Mouse (Mus musculus) limb, embryonic 13.5 days (tissue): ENCODE results near the gene Rufy2. TPM values are rescaled to one million over a fixed set of nuclear protein-coding genes. Genes with fewer than 3 reads are reported as not detected.
A peak's percentile ranks its signal among the peaks of the same experiment; 100 is the strongest.
"Not testable (repeated sequence)": the region's sequence is repeated elsewhere in the genome, so short reads cannot be mapped to it uniquely, and the experiment has no call there.

Experiments used
- ATAC-seq: fragments of 200-750 bp; cut with Nextera tagmentation; 2 replicates; pipeline ENCODE4 v1.8.0; 2017; ENCODE audit warnings: low read depth, moderate number of reproducible peaks, moderate TSS enrichment; ENCODE audit not compliant: low FRiP score
- H3K27ac ChIP-seq: fragments of 300-500 bp; sonication (generic); 2 replicates; pipeline ENCODE4 v1.5.1; 2015; ENCODE audit warnings: inconsistent platforms, mild to moderate bottlenecking, moderate library complexity
- H3K27me3 ChIP-seq: fragments of 300-500 bp; sonication (generic); 2 replicates; pipeline ENCODE4 v1.6.1; 2015; ENCODE audit warnings: mild to moderate bottlenecking, inconsistent platforms
- H3K36me3 ChIP-seq: fragments of 300-500 bp; sonication (generic); 2 replicates; pipeline ENCODE4 v1.6.1; 2015; ENCODE audit warnings: inconsistent platforms, mild to moderate bottlenecking, moderate library complexity
- H3K4me1 ChIP-seq: fragments of 300-500 bp; sonication (generic); 2 replicates; pipeline ENCODE4 v1.6.1; 2015; ENCODE audit warnings: inconsistent platforms
- H3K4me2 ChIP-seq: fragments of 300-500 bp; sonication (generic); replicated peaks from 2 replicates; pipeline ENCODE4 v1.6.1; 2015; ENCODE audit warnings: inconsistent platforms, mild to moderate bottlenecking, moderate library complexity
- H3K4me3 ChIP-seq: fragments of 300-500 bp; sonication (generic); 2 replicates; pipeline ENCODE4 v1.5.1; 2015; ENCODE audit warnings: moderate library complexity, mild to moderate bottlenecking, inconsistent platforms
- H3K9ac ChIP-seq: fragments of 300-500 bp; sonication (generic); 2 replicates; pipeline ENCODE4 v1.6.1; 2015; ENCODE audit warnings: mild to moderate bottlenecking, inconsistent platforms
- H3K9me3 ChIP-seq: fragments of 300-500 bp; sonication (generic); 2 replicates; pipeline ENCODE4 v1.6.1; 2016; ENCODE audit warnings: inconsistent platforms
- WGBS: fragments of 180-500 bp; shearing (Covaris S2); methylation state at CpG from one replicate; pipeline ENCODE4 v1.1.7; 2015; 5-methylcytosine and 5-hydroxymethylcytosine counted together
- polyA plus RNA-seq: library from polyadenylated mRNA; unstranded; fragments of >200 nt; fragmentation: Nextera tagmentation; extraction: Ambion mirVana; gene quantifications from 2 replicates; pipeline ENCODE4 v1.2.1, GENCODE M21; 2015

Gene Rufy2
- polyA plus RNA-seq, 1 experiment from 2014 or later: 33.7 TPM

DNA sequence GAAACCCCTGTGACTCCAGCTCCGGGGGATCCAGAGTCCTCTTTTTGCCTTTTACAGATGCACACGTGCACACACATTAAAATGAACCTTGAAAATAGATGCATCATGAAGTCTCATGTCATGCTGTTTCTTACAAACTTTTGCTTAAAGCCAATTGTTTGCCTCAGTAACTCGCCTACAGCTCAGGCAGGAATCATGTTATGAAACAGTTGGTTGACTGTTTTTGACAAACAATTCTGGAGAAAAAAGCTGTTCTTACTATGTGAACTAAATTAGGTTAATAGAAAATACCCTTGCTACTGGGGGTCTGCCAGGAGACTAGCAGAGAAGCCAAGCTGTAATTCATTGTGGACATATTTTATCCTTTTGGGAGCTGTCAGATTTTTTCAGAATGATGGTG, 52.9 kb downstream of the Rufy2 start:
- no peak for ATAC-seq
- Histone ChIP-seq H3K9ac (no peak overlapping the region), H3K36me3 (no peaks in the 10 kb centered on the region), H3K27ac (no peak overlapping the region), H3K4me2 (no peak overlapping the region), H3K27me3 (no peaks in the 10 kb centered on the region), H3K4me3 (no peak overlapping the region), H3K4me1 (no peaks in the 10 kb centered on the region), H3K9me3 (no peaks in the 10 kb centered on the region)
- WGBS: 71% methylated on average over 3 of the region's 3 CpGs

DNA sequence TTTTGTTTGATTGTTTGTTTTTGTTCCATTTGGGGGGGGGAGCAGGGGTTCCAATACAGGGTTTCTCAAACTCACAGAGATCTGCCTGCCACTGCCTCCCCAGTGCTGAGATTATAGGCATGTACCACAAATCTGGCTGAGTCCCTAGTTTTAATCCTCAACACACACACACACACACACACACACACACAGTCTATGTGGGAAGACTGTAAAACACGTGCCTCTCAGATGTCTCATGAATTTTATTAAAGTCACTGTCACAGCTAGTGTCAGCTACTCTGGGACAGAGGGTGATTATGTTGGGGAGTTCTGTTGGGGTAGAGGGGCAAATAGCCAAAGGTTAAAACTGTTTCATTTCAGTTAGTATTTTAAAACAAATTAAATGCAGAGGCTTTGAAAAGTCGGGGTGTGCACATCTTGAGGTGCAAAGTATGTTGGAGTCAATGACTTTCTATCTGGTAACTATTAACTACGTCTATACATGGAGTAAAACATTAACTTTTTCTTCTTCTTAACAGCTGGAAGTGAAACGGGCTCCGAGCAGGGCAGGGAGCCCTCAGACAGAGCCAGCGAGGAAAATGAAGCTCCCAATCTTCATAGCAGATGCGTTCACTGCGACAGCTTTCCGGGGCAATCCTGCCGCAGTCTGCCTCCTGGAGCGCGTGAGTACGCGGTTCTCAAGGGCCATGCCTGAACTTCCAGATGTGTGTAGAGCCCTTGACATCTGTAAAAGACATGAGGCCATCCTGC, 58.7 kb downstream of the Rufy2 start:
- no peak overlapping the region for H3K9ac ChIP-seq
- ATAC-seq: no peak
- no peak overlapping the region for H3K4me2 ChIP-seq
- H3K4me3 ChIP-seq: no peak overlapping the region
- no peaks in the 10 kb centered on the region for H3K4me1 ChIP-seq
- no peak overlapping the region for H3K27ac ChIP-seq
- H3K36me3 ChIP-seq: no peaks in the 10 kb centered on the region
- no peaks in the 10 kb centered on the region for H3K27me3 ChIP-seq
- WGBS: 70% methylated on average over 14 of the region's 14 CpGs
- no peaks in the 10 kb centered on the region for H3K9me3 ChIP-seq

DNA sequence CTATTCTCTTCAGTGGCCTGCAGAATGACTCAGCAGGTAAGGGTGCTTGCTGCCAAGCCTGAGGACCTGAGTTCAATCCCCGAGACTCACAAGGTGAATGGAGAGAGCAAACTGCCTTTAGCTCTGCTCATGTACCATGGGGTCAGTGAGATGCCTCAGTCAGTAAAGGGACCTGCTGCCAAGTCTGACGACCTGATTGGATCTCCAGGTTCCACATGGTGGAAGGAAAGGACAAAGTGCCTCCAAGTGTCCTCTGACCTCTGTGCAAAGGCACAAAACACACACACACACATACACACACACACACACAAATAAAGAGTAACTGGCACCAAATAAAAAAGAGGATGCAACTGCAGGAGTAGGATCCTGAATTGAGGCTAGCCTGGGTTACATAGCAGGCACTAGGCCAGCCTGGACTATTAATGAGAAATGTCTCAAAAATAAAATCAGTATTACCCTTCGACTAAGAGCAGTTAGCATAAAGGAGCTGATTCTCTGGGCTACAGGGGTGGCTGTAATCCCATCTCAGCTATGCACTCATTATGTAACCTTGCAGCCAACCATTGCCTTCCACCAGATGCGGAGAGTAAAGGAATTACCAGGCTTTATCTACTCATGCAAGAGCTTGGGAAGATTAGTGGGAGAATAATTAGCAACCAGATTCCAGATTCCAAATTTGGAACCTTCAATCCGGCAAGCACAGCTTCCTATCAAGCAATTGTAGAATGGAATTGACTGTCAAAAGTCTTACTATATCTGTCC, 60.0 kb downstream of the Rufy2 start:
- no peak overlapping the region for H3K27ac ChIP-seq
- no peak overlapping the region for H3K4me3 ChIP-seq
- no peak for ATAC-seq
- H3K36me3 ChIP-seq: no peaks in the 10 kb centered on the region
- no peak overlapping the region for H3K9ac ChIP-seq
- no peak overlapping the region for H3K4me2 ChIP-seq
- 78% methylated on average over 5 of the region's 5 CpGs for WGBS
- no peaks in the 10 kb centered on the region for H3K9me3 ChIP-seq
- no peaks in the 10 kb centered on the region for H3K4me1 ChIP-seq
- no peaks in the 10 kb centered on the region for H3K27me3 ChIP-seq

DNA sequence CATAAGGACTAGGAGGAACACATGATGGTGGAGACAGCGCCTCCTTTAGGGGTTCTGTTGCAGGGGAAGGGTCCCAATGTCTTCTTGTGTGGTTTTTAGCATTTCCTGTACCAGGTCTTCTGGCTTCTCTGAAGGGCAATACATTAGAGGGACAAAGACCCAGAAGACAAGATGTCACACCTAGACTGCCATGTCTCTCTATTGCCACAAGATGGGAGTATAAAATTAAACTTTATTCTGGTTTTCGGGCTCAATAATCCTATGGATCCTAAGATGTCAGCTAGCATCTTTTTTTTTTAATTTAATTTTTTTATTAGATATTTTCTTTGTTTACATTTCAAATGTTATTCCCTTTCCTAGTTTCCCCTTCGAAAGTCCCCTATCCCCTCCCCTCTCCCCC, 63.1 kb downstream of the Rufy2 start:
- H3K9ac ChIP-seq: no peak overlapping the region
- no peak for ATAC-seq
- H3K4me3 ChIP-seq: no peak overlapping the region
- no peak overlapping the region for H3K4me2 ChIP-seq
- H3K27ac ChIP-seq: no peak overlapping the region
- no peaks in the 10 kb centered on the region for H3K36me3 ChIP-seq
- no peaks in the 10 kb centered on the region for H3K27me3 ChIP-seq
- no peaks in the 10 kb centered on the region for H3K4me1 ChIP-seq
- WGBS: 69% methylated on average over 3 of the region's 3 CpGs
- H3K9me3 ChIP-seq: no peaks in the 10 kb centered on the region

DNA sequence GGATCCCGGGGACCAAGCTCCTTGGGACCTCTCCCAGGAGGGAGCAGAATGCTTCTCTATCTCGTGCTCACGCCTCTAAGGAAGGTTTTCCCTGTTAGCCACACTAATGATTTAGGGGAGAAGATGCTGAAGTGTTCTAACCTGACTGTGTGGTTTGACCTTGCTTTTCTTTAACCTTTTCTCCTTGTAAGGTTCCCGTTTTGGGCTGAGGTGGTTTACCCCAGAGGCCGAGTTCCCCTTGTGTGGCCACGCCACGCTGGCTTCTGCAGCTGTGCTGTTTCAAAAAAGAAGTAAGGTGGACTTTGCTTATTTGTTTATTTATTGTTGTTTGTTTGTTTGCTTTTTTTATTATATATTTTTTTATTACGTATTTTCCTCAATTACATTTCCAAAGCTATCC, 67.7 kb downstream of the Rufy2 start:
- ATAC-seq: no peak
- 93% methylated on average over 8 of the region's 8 CpGs for whole genome bisulfite sequencing
- H3K4me3 ChIP-seq: no peak overlapping the region
- no peaks in the 10 kb centered on the region for H3K4me1 ChIP-seq
- H3K36me3 ChIP-seq: no peaks in the 10 kb centered on the region
- no peak overlapping the region for H3K27ac ChIP-seq
- H3K9ac ChIP-seq: no peak overlapping the region
- no peaks in the 10 kb centered on the region for H3K9me3 ChIP-seq
- no peak overlapping the region for H3K4me2 ChIP-seq
- H3K27me3 ChIP-seq: no peaks in the 10 kb centered on the region

DNA sequence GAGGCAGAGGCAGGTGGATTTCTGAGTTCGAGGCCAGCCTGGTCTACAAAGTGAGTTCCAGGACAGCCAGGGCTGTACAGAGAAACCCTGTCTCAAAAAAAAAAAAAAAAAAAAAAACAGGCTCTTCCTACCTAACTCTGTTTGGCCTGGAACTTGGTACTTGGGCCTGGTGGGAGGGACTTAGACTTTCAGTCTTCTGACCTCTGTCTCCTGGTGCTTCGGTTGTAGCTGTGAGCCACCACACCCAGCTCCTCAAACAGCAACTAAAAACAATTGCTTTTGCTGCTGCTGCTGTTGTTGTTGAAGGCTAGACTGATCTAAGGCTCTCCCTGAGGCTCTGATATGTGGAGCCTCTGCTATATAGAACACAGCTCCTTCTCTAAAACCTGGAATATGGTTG, 69.1 kb downstream of the Rufy2 start:
- H3K27ac ChIP-seq: no peak overlapping the region
- H3K27me3 ChIP-seq: no peaks in the 10 kb centered on the region
- H3K36me3 ChIP-seq: no peaks in the 10 kb centered on the region
- 81% methylated on average over 2 of the region's 2 CpGs for WGBS
- no peaks in the 10 kb centered on the region for H3K9me3 ChIP-seq
- ATAC-seq: no peak
- no peaks in the 10 kb centered on the region for H3K4me1 ChIP-seq
- H3K9ac ChIP-seq: no peak overlapping the region
- H3K4me3 ChIP-seq: no peak overlapping the region
- H3K4me2 ChIP-seq: no peak overlapping the region

DNA sequence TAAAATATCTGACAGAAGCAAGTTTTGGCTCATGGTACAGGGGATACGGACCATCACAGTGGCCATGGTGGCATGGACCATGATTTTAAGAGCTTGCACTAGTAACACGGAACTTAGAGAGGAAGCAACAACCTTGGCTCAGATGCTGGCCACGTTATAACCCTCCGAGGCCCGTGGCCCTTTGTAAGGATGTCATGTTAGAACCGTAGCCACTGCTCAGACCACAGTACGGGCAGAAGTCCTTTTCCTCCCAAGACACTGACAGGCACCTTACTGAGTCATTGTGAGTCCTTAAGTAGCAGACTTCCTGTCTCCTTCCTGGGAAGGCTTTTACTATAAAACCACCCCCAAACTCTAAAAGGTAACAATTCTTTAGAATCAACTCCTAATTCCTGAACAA, 71.2 kb downstream of the Rufy2 start:
- WGBS: 78% methylated on average over 7 of the region's 7 CpGs
- ATAC-seq: no peak
- Histone ChIP-seq H3K4me3 (no peak overlapping the region), H3K27me3 (no peaks in the 10 kb centered on the region), H3K27ac (no peak overlapping the region), H3K4me2 (no peak overlapping the region), H3K36me3 (no peaks in the 10 kb centered on the region), H3K9me3 (no peaks in the 10 kb centered on the region), H3K4me1 (no peaks in the 10 kb centered on the region), H3K9ac (no peak overlapping the region)

DNA sequence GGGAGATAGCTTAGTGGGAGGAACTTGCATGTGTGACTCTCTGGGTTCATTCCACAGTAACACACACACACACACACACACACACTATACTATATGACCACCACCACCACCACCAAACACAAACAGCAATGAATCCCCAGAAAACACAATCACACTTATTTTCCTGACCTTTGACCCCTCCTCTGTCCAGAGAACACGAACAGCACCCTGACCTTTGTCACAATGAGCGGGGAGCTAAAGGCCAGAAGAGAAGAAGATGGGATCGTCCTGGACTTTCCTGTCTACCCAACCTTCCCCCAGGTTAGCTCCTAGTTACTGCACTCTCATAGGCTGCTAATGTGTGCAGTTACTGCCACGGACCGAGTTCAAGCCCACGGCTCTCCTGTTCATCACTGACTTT, 72.0 kb downstream of the Rufy2 start:
- Histone ChIP-seq H3K4me2 (no peak overlapping the region), H3K9ac (no peak overlapping the region), H3K27ac (no peak overlapping the region), H3K4me3 (no peak overlapping the region), H3K27me3 (no peaks in the 10 kb centered on the region), H3K36me3 (no peaks in the 10 kb centered on the region), H3K9me3 (no peaks in the 10 kb centered on the region), H3K4me1 (no peaks in the 10 kb centered on the region)
- 85% methylated on average over 6 of the region's 6 CpGs for WGBS
- ATAC-seq: no peak

DNA sequence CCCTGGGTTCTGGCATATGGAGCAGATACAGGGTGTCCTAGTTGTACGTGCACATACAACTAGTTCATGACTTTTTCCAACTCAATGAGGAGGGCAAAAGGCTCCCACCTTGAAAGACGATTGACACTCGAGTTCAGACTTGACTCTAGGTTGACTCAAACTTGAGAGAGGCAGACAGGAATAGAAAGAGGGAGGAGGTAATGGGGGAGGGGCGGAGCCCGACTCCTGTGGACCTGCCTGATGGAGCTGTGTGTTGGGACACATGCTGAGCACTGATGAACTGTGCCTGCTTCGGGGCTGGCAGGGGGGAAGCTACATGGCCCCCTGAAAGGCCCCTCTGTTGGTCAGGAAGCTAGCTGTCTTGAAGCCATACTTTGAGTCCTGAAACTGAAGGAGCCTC, 73.0 kb downstream of the Rufy2 start:
- Histone ChIP-seq H3K36me3 (no peaks in the 10 kb centered on the region), H3K27me3 (no peaks in the 10 kb centered on the region), H3K4me2 (no peak overlapping the region), H3K4me3 (no peak overlapping the region), H3K4me1 (no peaks in the 10 kb centered on the region), H3K27ac (no peak overlapping the region), H3K9me3 (no peaks in the 10 kb centered on the region), H3K9ac (no peak overlapping the region)
- 56% methylated on average over 6 of the region's 6 CpGs for WGBS
- ATAC-seq: no peak

DNA sequence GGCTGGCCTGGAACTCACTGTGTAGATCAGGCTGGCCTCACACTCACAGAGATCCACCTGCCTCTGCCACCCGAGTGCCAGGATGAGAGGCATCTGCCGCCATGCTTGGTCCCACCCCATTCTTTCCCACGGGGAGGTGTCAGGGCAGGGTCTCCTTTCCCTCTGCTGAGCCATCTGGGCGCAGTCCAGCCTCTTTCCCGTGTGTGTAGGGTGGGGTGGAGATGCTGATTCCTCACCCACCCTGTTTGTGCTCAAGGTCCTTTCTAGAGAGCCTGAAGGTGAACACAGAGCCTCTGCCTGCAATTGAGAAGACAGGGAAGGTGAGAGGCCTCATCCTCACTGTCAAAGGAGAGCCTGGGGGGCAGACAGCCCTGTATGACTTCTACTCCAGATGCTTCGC, 74.0 kb downstream of the Rufy2 start:
- not testable (repeated sequence) for H3K36me3 ChIP-seq, H3K9ac ChIP-seq, ATAC-seq, H3K27me3 ChIP-seq, H3K9me3 ChIP-seq, H3K27ac ChIP-seq, H3K4me1 ChIP-seq, H3K4me2 ChIP-seq, H3K4me3 ChIP-seq
- 78% methylated on average over 6 of the region's 6 CpGs for WGBS

DNA sequence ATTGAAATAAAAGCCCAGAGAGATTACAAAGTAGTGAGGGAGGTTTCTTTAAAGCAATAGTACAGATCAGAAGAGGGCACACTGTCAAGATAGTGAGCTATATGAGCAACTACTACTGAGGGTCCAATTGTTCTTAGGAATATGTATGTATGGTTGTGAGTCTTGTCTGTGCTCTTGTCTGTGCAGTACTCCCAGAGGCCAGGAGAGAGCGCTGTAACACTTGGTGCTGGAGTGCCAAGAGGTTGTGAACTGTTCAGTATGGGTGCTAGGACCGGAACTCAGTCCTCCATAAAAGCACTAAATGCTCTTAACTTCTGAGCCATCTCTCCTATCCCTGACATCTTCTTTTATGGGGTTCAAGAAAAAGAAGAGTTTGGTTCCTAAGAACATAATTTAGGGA, 74.6 kb downstream of the Rufy2 start:
- no peak overlapping the region for H3K4me2 ChIP-seq
- no peak overlapping the region for H3K27ac ChIP-seq
- H3K9ac ChIP-seq: no peak overlapping the region
- WGBS: 77% methylated on average over 2 of the region's 2 CpGs
- no peaks in the 10 kb centered on the region for H3K27me3 ChIP-seq
- H3K9me3 ChIP-seq: no peaks in the 10 kb centered on the region
- no peaks in the 10 kb centered on the region for H3K36me3 ChIP-seq
- no peak overlapping the region for H3K4me3 ChIP-seq
- ATAC-seq: no peak
- no peaks in the 10 kb centered on the region for H3K4me1 ChIP-seq

DNA sequence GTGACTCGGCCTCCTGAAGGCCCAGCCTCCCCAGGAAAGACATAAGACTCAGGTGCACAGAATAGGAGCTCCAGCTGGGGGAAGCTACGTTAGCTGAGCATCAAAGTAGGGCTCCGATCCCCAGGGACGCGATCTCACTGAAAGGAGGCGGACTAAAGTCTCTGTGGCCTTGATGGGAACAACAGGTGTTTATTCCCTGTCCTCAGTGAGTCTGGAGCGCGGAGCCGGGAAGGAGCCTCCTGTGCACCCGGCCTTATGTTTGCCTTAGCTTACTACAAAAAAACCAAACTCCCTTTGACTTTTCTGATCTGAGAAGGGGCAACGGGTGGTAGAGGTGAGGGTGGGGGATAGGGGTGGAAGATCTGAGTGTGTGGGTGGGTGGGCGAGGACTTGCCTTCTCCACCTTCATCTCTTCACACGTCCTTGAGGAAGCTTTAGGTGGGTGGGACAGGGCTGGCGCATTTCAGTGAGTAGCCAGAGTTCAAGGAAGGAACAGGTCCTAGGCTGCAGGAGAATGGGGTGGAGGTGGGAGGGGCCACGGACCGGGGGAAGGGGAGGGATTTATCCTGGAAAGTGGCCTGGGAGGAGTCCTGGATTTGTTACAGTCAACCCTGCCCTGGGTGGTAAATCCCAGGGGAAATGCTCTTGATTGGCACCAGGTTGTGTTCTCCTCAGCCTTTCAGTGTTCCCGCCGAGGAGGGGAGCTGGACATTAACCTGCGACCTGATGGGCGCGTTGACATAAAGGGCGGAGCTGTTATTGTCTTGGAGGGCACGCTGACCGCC, 77.1 kb downstream of the Rufy2 start:
- no peaks in the 10 kb centered on the region for H3K4me1 ChIP-seq
- WGBS: 31% methylated on average over 24 of the region's 24 CpGs
- no peaks in the 10 kb centered on the region for H3K36me3 ChIP-seq
- peak; percentile 44; the same call in 1 of the 2 replicates for ATAC-seq
- no peak overlapping the region for H3K9ac ChIP-seq
- 0 out of 2 replicates have a peak overlapping the region, but pooled peaks have one; percentile 9 for H3K4me2 ChIP-seq
- H3K27ac ChIP-seq: no peak overlapping the region
- no peaks in the 10 kb centered on the region for H3K27me3 ChIP-seq
- H3K4me3 ChIP-seq: no peak overlapping the region
- no peaks in the 10 kb centered on the region for H3K9me3 ChIP-seq
